Mouse (Mus musculus) CD8-positive naive resting alpha-beta T cell, adult 2 months (primary cell): ENCODE measurements around the gene Nup205.

Source experiments
- DNase-seq, 2 experiments: peaks; one replicate each; pipeline ENCODE4 v3.0.0; 2022; ENCODE audit warnings: low read depth in 2 of 2, low spot score in 2 of 2

Nup205 gene

DNA sequence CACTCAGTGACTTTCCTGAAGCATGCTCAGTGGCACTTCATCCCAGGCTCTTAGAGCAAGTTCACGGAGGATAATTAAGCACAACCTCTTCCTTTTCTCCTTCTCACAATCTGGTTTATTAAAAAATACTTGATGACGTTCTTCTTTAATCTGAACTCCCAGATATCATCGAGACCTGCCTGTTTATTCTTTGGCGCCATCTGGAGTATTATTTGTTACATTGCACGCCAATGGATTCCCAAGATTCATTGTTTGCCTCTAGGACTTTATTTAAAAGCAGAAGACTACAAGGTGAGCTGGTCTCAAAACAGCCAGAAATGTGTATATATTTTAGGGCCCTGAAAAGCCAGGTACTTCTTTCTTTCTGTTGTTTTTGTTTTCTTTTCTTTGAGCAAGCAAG is 67.9 kb downstream of the Nup205 start:
- peak in 1 of 2 experiments; percentile 16 for DNase-seq

DNA sequence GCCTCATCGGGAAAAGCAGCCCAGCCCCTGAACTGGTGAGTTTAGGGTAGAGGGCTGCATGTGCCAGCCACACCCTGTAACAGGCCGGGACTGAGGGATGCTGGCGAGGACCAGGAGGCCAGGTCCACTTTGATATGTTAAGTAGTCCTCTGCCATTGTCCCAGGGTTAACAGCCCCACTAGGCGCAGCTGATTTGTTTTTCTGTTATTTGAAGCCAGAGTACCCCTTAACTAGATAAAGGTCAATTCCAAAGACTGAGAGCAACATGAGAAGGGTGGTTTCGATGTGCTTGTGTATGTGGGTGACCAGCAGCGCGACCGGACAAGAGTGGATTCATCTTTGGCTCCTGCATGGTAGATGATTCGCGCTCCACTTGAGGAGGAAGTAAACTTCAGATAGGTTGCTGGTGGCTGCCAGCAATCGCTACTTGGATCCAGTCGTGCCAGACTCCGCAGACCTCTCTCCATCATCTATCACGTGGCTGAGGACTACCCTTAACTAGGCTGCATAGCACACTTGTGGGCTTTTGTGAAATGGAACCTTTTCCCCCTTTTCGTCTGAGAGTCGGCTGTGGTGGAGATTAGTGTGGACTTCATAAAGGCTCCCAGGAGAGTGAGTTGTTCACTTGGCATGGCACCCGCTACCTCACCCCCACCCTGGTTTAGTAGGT is 74.7 kb downstream of the Nup205 start:
- no peak for DNase-seq

DNA sequence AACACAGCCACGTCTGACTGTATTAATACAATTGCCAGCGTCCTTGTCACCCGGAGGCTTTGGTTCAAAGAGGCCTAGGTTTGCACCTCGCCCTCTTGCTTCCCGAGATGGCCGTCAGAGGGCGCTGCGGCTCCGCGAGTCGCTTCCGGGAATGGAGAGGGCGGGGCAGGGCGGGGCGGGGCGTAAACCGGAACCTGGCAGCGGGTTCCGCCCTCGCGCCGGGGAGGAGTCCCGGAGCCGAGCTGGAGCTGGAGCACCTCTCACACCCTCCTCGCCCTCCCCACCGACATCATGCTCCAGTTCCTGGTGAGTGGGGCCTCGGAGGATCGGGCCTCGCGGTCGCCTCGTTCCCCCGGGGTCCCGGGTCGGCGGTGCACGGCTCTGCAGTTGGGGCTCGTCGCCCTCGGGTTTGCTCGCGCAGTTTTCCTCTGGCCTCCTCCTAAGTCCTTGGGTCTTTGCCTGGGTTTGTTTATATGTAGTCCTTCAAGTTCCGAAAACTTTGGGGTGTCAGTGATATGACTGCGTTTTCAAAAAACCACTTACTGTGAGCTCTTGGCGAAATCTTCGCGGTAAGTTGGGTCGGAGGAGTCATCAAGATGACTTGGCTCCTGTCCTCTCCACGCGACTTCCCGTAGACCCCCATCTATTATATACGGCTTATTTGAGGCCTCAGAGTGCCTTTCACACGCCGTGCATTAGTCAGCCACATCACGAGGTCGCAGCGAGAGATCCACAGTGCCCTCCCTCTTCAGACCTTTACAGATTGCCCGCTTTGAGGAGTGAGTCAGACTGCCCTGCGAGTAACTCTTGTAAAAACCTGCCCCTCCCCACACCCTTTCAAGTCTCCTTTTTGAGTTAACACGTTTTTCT is 75.5 kb downstream of the Nup205 start:
- peak; percentile 86 to 88 for DNase-seq

DNA sequence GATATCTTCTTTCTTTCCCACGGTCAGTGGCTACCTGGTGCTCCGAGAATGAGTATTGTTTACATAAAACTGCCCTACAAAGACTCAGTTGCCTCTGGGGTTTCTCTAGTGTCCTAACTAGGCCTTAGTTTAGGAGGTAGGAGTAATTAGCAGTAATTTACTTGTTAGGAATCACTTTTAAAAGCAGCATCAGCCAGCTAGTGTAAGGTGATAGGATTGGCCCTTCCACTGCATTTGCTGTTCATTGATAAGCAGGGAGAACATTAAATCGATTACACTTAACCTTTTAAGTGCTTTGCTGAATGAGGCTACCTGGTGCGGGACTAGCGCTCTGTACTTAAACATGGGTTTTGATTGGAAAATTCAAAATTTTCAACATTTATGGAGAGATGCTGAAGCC is 76.3 kb downstream of the Nup205 start:
- no peak for DNase-seq

DNA sequence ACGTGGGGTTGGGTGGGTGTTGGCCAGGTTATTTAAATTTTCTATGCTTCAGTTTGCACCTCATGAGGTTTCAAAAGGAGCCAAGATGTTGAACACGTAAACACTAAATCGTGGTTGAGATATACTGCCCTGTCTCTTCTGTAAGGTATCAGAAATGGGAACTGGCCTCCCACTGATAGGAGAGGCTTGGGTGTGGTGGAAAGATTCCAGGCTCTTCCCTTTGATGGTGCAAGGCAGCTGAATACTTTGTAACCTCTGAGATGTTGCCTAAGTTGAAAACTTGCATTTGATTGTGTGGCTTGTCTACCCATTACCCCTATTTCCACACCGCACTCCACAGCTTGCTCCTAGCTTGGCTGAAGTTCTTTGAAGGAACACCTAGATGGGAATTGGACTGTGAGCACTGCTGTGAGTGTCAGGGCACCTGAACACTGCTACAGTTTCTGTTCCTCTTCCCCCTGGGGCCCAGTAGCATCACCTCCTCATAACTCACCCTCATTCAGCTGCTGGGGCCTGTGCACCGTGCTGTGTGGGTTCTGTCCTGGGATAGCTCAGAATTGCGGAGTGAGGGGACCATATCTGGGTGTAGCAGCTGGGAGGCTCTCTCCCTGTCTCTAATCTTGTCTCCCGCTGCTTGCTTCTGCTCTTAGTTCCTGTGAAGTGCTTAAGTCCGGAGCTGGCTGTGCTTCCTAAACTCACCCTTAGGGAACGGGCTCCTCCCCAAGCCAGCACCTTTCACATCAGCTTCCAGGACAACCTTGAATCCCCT is 77.1 kb downstream of the Nup205 start:
- no peak for DNase-seq

DNA sequence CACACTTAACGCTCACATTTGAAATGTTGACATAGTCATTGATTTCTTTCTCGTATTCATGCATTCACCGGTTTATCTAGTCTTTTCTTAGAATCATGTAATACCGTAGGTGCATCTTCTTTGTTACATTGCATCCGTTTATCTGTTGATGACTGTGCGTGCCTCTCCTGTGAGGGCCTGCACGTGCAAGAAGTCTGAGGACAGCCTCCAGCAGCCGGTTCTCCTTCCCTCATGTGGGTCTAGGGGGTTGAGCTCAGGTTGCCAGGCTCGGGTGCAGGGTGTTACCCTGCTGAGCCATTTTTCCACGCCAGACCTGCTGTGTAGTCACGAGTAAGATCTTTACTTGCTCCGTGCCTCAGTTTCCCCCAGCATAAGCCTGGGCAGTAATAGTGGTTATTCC is 77.8 kb downstream of the Nup205 start:
- DNase-seq, result no peak

DNA sequence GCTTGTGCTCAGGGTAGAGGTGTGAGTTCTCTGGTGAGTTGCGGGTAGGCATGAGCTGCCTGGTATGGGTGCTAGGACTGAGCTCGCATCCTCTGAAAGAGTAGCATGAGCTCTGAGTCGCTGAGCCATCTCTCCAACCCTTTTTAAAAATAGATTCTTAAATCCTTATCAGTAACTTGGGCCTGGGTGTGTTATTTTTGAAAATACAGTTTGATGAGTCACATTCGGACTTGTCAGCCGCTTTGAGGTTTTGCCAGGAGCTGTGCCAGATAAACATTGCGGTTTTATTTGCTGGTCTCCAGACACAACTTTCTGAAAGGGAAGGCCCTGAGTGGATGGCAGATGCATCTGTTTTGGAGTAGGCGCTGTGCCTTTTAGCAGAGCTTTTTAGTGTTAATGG is 79.5 kb downstream of the Nup205 start:
- DNase-seq, result no peak

DNA sequence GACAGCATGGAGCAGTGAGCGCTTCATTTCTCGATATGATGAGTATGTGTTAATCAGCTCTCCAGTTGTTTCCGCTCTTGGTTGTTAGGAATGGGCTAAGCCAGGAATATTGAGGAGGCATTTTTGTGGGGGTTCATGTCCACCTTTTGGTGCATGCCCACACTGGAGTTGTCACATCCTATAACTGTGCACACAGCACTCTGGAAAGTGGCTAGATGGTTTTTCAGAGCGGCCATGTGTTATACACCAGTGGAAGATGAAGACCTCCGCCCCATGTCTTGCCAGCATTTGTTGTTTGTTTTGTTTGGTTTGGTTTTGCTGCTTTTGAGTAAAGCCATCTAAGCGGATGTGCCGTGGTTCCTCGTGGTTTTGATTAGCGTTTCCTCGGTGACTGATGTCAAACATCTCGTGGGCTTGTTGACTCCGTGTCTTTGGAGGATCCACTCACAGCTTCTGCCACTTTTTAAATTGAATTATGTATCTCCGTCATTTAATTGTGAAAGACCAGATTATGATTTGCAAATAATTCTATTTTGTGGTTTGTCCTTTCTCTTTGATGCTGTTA is 80.5 kb downstream of the Nup205 start:
- DNase-seq, result peak in 1 of 2 experiments; percentile 32

DNA sequence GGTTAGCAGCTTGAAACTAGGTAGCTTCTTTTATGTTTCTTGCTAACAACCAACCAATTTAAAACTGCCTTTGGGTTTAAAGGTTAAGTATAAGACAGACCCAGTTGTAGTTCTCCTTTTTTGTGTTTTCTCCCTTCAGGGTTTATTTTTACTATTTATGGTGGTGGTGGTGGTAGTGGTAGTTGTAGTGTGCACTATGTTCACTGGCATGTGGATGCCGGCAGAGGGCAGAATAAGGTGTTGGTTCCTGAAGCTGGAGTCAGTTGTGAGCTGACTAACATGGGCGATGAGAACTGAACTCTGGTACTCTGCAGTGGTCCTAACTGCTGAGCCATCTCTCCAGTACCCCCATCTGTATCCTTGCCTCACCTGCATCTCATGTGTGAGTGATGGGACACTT is 81.7 kb downstream of the Nup205 start:
- DNase-seq, result no peak

DNA sequence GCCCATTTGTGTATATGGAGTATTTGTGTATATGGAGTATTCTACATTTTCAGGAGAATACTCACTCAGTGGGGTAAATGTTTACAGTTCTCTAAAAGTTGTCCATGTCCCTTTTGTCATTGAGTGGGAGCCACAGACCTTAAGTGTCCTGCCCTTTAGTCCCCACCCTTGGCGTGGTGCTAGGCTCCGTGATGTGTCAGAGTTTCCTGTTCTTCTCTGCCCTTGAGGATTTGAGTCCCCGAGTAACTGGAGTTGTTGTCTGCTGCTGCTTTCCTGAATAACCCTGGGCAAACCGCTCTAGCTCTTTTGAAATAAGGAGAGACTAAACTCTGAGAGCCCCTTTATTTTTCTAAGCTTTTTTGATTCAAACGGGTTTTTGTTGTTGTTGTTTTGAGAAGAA is 82.3 kb downstream of the Nup205 start:
- no peak for DNase-seq

DNA sequence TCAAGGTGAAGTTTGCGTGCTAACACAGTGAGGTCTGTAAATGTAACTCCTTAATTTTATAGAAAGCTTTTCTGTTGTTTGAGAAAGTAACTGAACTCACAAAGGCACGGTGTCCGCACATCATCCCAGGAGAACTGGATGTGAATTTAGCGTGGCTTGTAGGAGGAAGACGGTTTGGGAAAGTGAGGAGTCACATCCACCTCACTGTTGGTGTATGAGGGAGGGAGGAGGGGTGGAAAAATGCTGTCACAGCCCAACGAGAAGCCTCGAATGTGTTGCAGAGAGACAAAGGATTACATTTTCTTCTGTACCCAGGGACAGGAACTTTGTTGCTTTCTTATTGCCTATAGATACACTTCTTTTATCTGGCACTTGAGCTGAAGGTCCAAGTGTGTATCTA is 83.3 kb downstream of the Nup205 start:
- no peak for DNase-seq

DNA sequence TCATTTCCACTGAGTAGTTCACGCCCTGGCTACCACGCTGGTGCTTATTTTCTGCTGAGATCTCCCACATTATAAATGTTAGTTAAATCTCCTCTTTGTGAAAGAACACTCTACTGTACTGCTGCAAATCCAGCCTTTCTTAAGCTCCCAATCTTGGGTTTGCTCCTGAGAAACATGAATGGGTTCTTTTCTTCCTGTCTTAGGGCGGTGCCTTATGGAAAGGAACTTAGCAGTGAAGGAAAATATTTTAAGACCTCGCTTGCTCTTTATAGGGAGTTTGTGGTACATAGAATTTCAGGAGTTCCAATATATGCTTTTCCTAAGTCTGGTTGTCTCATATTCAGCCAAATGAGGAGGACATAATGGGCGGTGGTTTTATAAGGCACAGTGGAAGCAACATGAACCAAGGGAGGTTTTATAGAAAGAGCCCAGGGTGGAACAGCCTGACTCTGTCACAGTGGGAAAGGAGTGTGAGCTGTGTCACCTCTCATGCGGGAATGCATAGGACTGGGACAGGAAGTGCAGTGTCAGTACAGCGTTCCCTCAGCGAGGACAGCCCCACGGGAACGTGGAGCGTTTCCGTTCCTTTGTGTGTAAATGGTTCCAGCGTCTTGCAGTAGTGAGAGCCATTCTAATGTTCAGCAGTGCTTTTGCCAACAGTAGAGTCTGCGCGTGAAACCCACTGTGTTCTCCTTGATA is 88.5 kb downstream of the Nup205 start:
- DNase-seq, result no peak

DNA sequence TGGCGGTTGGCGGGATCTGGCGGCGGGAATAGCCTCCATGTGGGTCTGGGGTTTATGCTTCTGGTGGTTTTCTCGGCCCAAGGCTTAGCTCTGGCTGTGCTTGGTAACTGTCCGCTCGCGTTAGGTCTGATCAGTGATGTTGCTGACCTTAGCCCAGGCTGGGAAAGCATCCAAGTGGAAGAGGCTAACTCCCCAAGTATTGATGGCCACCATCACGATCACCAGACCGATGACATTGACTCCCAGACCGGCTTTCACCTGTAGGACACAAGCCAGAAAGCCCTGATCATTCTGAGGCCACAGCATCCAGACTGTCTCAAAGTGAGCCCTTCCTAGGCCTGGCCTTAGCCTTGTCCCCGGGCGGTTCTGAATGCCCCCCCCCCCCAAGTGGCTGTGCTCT is 91.5 kb downstream of the Nup205 start:
- no peak for DNase-seq

DNA sequence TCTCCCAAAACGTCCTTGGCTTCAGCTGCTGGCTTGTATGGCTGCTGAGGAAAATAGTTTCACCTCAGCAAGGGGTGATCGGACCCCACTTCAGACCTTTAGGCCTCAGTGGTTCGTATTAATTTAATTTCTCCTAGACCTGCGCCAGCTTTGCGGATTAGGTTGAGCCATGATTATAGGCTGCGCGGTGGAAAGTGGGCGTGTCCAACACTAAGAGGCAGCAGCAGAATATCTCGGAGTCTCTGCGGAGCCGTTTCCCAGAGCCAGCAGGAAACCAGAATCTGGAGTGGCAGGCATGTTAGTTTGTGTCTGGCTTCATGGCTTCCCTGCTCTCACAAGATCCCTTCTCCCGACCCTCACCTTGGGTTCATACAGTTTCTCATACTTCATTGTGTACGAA is 92.4 kb downstream of the Nup205 start:
- no peak for DNase-seq

DNA sequence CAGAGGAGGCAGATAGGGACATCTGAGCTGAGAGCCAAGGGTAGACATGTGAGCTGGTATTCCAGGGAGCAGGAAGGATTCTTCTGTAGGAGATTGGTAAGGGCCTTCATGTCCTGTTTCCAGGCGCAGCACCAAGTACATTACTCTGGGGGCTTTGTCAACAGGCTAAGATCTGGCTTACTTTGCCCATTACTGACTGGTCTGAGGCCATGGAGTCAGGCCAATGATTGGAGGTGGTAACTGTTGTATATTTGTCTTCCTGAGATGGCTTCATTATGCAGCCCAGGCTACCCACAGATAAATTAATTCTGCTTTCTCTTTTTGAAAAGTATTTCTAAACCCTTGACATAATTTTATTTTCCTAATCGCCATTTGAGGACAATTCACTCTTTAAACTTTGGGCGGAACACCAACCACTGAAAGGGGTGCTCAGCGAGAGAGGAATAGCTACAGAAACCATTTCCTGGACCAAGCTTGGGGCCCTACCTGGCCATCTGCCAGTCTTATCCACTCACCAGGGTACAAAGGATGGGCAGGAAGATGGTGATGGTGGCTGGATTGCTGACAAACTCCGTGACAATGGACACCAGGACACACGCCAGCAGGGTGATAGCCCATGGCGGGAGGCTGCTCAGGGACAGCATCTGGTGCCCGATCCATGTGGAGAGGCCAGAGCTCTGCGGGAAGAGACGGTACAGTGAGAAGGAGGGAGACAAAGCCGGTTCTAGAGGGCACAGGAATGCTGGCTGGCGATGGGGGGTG is 94.1 kb downstream of the Nup205 start:
- no peak for DNase-seq

DNA sequence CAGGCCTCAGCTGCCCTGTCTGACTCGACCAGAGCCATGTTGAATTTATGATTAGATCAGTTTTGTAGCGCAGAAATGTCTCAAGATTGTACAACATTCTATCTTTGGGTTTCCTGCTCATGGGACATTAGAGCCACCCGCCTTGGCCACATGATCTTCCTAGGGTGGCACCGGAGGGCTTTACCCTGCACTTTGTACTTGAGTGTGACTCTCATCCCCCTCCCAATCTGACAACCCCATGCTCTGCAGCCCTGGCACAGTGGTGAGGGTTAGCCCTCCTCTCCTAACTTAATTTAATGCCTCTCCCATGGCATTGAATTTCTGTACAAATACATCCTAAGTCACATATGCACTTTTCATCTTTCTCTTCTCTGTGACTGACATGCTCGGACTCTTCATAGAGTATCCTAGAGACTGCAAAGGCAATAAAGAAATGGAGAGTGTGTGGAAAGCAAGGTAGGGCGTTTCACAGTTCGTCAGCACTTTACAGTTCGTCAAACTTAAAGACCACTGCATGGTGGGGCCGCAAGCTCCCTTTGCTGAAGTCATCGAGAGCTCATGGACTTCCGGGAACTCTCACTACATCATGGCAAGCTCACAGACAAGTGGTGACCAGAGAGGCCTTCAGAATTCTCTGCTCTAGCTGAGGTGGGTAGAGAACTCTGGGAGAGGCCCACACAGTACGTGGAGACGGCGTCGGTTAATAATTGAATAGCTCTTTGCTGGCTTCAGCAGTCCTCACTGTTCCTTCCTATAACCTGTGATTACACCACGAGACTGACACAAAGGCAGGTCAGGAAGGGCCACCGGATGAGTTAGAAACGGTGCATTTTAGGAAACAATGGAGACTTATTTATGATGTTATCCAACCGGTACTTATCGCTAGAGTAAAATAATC is 94.9 kb downstream of the Nup205 start:
- DNase-seq, result no peak

DNA sequence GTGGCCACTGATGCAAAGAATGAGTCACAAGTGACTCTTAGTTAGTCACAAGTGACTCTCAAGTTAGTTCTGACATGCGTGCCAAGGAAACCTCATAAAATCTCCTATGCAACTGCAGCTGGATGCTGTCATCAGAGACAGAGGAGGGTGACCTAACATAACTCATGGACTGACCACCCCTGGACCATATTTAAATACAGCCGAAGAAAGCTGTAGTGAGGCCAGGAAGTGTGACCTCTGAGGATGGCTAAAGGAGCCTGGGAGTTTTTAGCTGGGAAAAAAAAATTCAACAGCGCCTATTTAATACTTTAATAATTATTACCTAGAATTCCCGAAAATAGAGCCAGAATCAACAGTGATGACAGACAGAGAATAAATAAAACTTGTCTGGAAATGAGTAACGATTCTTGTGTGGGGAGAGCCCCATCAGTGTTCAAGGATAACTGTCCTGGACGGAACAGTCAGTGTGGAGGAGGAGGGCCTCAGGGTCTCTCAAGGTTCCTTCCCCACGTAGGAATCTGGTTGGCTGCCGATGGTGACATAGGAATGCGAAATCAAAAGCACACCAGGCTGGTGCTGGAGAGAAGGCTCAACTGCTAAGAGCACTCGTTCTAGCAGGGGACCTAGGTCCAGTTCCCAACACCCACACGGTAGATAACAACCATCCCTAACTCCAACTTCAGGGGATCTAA is 96.3 kb downstream of the Nup205 start:
- DNase-seq, result no peak

DNA sequence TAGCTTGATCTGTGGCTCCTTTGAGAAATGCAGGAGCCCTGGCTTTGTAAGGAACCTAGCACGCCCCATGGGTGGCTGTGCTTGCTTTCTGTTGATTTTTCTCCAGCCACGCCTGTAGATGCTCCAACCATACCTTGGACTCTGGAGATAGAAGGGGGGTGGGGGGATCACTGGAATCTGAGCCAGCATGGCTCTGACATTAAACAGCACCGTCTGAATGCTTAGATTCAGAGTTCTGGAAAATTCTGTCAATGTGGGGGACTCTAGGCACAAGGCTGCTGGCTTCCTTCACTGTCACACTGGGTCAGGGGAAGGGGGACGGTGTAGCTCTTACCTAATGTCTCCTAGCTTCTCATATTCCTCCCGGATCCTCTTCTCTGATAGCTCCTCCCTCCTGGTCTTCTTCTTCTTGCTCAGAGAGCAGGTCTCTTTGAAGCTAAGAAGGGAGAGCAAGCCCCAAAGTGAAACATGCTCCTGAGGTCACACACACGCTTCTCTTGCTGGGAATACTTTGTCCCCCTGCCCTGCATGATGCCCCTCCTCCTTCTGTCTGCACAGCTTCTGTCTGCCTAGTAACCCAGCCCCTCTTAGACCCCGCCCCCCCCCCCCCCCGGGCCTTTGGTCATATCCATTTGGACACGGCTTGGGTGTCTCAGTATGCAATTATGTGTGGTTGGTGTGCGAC is 100.8 kb downstream of the Nup205 start:
- no peak for DNase-seq
